Mouse (Mus musculus): ENCODE measurements around the gene Hoxa13.

Gene Hoxa13

DNA sequence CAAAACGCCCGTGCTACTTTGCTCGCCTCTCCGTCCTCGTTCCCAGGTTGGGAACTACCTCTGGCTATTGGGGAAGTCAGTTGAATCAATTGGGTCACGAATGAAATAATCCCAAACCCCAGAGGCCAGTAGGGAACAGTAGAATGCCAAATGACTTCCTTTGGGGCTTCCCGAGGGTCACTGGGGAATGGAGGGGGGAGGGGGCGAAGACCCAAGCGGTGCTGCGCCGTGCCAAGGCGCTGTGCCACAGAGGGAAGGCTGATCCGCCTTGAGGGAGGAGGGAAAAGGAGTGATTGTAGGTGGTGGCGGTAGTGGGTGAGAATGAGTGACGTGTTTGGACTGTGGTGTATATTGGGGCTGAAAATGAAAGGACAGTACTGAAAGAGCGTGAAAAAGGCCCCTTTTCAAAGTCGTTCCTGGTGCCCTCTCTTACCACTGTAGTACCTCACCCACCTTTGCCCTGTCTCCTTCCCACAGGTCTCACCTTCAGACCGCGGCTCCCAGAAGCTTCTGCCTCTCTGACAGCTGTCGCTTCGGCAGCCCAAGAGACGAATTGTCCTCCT lies 48.0 kb downstream of the Hoxa13 start:
- DNase-seq (ENCODE audit: low spot score in 2 of 2) = peak in 1 of 2 experiments; percentile 36

GRCm38 (mm10) chr6:52211961-52212360 lies 48.7 kb downstream of the Hoxa13 start:
- DNase-seq (ENCODE audit: low spot score in 2 of 2) = peak in 1 of 2 experiments; percentile 8

GRCm38 (mm10) chr6:52211170-52211935 lies 49.3 kb downstream of the Hoxa13 start:
- peak in 1 of 2 experiments; percentile 75 for DNase-seq (ENCODE audit: low spot score in 2 of 2)

GRCm38 (mm10) chr6:52209685-52210046 lies 51.0 kb downstream of the Hoxa13 start:
- no peak for DNase-seq (ENCODE audit: low spot score in 2 of 2)

GRCm38 (mm10) chr6:52208868-52209684 lies 51.6 kb downstream of the Hoxa13 start:
- peak in 1 of 2 experiments; percentile 5 for DNase-seq (ENCODE audit: low spot score in 2 of 2)

DNA sequence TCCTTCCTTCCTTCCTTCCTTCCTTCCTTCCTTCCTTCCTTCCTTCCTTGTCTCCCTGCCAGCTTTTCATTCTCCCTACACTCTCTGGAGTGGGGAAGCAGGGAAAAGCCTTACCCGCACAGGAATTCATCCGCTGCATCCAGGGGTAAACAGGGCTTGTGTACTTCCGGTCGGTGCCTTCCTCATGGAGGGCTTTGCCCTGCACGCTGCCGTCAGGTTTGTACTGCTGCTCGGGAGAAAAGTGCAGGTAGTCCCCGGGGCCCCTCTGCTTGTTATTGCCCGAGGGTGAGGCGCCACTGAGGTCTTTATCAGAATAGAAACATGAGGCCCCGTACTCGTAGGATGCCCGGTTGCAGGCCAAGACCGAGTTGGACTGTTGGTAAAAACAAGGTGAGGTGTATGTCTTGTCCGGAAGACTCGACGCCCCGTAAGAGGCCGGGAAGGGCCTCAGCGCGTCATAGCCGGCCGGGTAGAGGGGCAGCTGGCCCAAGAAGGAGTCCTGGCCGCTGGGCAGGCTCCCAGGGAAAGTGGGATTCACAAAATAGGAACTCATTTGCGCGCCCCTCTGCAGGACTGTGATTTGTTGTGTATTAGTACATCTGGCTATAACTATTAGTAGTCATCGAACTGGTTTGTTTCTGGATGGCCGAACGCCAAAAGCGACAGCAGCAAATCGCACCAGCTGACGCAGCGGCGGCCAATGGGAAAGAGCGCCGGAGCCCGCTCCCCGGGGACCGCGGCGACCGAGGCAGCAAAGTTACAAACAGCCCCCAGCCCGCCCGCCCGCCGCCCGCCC lies 52.4 kb downstream of the Hoxa13 start, which contains the start of gene Hoxa6:
Gene Hoxa6 (minus strand): TSS at position 651 of the 796 bp plus-strand sequence.
- peak in 1 of 2 experiments; percentile 30 for DNase-seq (ENCODE audit: low spot score in 2 of 2)

Data from urinary bladder, adult 18-20 months (tissue).